Mouse (Mus musculus) forebrain, embryonic 13.5 days (tissue): Measurements from ENCODE around the gene Cfap74. TPM values are rescaled to one million over a fixed set of nuclear protein-coding genes. Genes with fewer than 3 reads are reported as not detected.

Experiments
- polyA plus RNA-seq: library from polyadenylated mRNA; unstranded; fragments of >200 nt; fragmentation: Nextera tagmentation; extraction: Ambion mirVana; gene quantifications from 2 replicates; pipeline ENCODE4 v1.2.1, GENCODE M21; 2015

The Cfap74 gene
- polyA plus RNA-seq, 1 experiment from 2014 or later: 4.3 TPM

Other genes with a start within 250 kb of the Cfap74 start
- 11.3 and 12.0 TPM in 2 replicates for gene Ski, start 186.6 kb upstream of the Cfap74 start, polyA plus RNA-seq
- 90.3 and 93.2 TPM in 2 replicates for gene Faap20, start 159.4 kb upstream of the Cfap74 start, polyA plus RNA-seq
- 33.2 and 42.1 TPM in 2 replicates for gene Prkcz, start 47.8 kb upstream of the Cfap74 start, polyA plus RNA-seq
- gene Gabrd, start 11.1 kb upstream of the Cfap74 start, polyA plus RNA-seq: 0.31 and 0.35 TPM in 2 replicates
- 0.18 TPM in 1 of 2 replicates, not detected in the other for gene Tmem52, start 59.9 kb downstream of the Cfap74 start, polyA plus RNA-seq
- 937 and 949 TPM in 2 replicates for gene Gnb1, start 82.2 kb downstream of the Cfap74 start, polyA plus RNA-seq
- gene Nadk, start 153.2 kb downstream of the Cfap74 start, polyA plus RNA-seq: 88.7 and 91.9 TPM in 2 replicates
- gene Slc35e2, start 192.2 kb downstream of the Cfap74 start, polyA plus RNA-seq: 10.6 and 10.7 TPM in 2 replicates
- 75.5 and 77.9 TPM in 2 replicates for gene Cdk11b, start 215.7 kb downstream of the Cfap74 start, polyA plus RNA-seq
- gene Gm10563, start 236.2 kb downstream of the Cfap74 start, polyA plus RNA-seq: not detected in 2 replicates
- 1.6 and 2.1 TPM in 2 replicates for gene Mmp23, start 244.2 kb downstream of the Cfap74 start, polyA plus RNA-seq